Mouse (Mus musculus) frontal cortex, postnatal 36 days (tissue): Measurements from ENCODE around the gene Gripap1.

Experiments
- DNase-seq, 2 experiments: peaks; one replicate each; pipeline ENCODE4 v3.0.0; 2022; ENCODE audit warnings: low spot score in 2 of 2

Gene Gripap1

GRCm38 (mm10) chrX:7867141-7867540 is 77.6 kb downstream of the Gripap1 start:
- no peak for DNase-seq

DNA sequence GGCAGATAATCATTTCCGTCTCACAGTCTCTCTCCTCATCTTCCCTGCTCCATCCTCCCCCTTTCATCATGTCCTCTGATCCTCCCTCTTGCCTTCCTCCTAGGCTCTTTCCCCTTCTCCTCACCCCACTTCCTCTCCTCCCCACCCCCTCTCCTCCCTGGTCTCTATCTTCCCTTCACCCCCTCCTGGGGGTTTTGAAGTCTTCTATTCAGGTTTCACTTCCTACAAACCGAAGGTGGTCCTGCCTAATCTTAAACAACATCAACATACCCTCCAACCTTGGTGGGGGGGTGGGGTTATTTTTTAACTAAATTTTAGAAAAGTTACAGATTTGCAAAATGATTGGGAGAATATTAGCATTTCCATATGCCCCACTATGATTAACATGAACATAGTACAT is 78.9 kb downstream of the Gripap1 start:
- no peak for DNase-seq

DNA sequence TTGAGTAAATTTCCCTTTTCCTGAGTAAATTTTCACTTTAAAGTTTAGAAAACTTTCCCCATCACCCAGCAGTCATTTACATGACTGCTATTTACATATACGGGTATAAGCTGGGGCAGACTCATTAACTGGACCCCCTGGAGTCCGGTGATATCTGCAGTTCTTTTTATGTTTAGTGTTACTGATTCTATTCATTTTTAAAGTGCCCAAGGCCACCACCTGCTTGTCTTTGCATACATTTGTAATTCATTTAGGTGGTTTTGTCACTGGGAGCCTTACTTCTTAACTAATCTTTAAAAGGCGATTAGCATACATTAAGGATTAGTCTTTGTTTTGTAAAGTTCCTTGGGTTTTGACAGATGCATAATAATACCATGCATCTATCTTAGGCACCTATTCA is 80.3 kb downstream of the Gripap1 start:
- no peak for DNase-seq
